Mouse (Mus musculus): Measurements from ENCODE around the gene Plppr3.

Plppr3 gene

GRCm38 (mm10) chr10:79853860-79854795, 20.3 kb downstream of the Plppr3 start, which contains the start of gene Ptbp1:
Gene Ptbp1, plus strand, starts transcription at chr10:79854427.
- in situ Hi-C loops (cut with MboI; ENCODE audit: low sequenced_read_pairs) = no loop called here

- in situ Hi-C loops (cut with MboI; ENCODE audit: low sequenced_read_pairs) = no loop called here
These were observed 21.0 kb downstream of the Plppr3 start for GRCm38 (mm10) chr10:79853392-79853791.

GRCm38 (mm10) chr10:79852827-79853226, 21.6 kb downstream of the Plppr3 start:
- in situ Hi-C loops (cut with MboI; ENCODE audit: low sequenced_read_pairs) = no loop called here

GRCm38 (mm10) chr10:79852107-79852789, 22.2 kb downstream of the Plppr3 start:
- in situ Hi-C loops (cut with MboI; ENCODE audit: low sequenced_read_pairs) = no loop called here

- in situ Hi-C loops (cut with MboI; ENCODE audit: low sequenced_read_pairs) = no loop called here
These were observed 22.8 kb downstream of the Plppr3 start for GRCm38 (mm10) chr10:79851653-79852052.

GRCm38 (mm10) chr10:79849941-79850628, 24.3 kb downstream of the Plppr3 start:
- in situ Hi-C loops (cut with MboI; ENCODE audit: low sequenced_read_pairs) = no loop called here

GRCm38 (mm10) chr10:79846553-79846952, 27.9 kb downstream of the Plppr3 start:
- in situ Hi-C loops (cut with MboI; ENCODE audit: low sequenced_read_pairs) = no loop called here

GRCm38 (mm10) chr10:79843476-79843875, 31.0 kb downstream of the Plppr3 start:
- in situ Hi-C loops (cut with MboI; ENCODE audit: low sequenced_read_pairs) = no loop called here

- in situ Hi-C loops (cut with MboI; ENCODE audit: low sequenced_read_pairs) = no loop called here
These were observed 32.1 kb downstream of the Plppr3 start for GRCm38 (mm10) chr10:79842322-79842721.

- in situ Hi-C loops (cut with MboI; ENCODE audit: low sequenced_read_pairs) = no loop called here
These were observed 33.5 kb downstream of the Plppr3 start for GRCm38 (mm10) chr10:79840644-79841551.

GRCm38 (mm10) chr10:79840091-79840490, 34.3 kb downstream of the Plppr3 start:
- in situ Hi-C loops (cut with MboI; ENCODE audit: low sequenced_read_pairs) = no loop called here

- in situ Hi-C loops (cut with MboI; ENCODE audit: low sequenced_read_pairs) = no loop called here
These were observed 36.3 kb downstream of the Plppr3 start for GRCm38 (mm10) chr10:79838151-79838550.

- in situ Hi-C loops (cut with MboI; ENCODE audit: low sequenced_read_pairs) = no loop called here
These were observed 37.5 kb downstream of the Plppr3 start for GRCm38 (mm10) chr10:79836918-79837317.

GRCm38 (mm10) chr10:79834769-79835398, 39.5 kb downstream of the Plppr3 start:
- in situ Hi-C loops (cut with MboI; ENCODE audit: low sequenced_read_pairs) = no loop called here

GRCm38 (mm10) chr10:79832786-79833181, 41.6 kb downstream of the Plppr3 start:
- in situ Hi-C loops (cut with MboI; ENCODE audit: low sequenced_read_pairs) = no loop called here

- in situ Hi-C loops (cut with MboI; ENCODE audit: low sequenced_read_pairs) = no loop called here
These were observed 42.2 kb downstream of the Plppr3 start for GRCm38 (mm10) chr10:79832026-79832785.

- in situ Hi-C loops (cut with MboI; ENCODE audit: low sequenced_read_pairs) = no loop called here
These were observed 42.9 kb downstream of the Plppr3 start for GRCm38 (mm10) chr10:79831583-79831982.

- in situ Hi-C loops (cut with MboI; ENCODE audit: low sequenced_read_pairs) = no loop called here
These were observed 50.0 kb downstream of the Plppr3 start for GRCm38 (mm10) chr10:79824413-79824812.

GRCm38 (mm10) chr10:79823011-79823410, 51.4 kb downstream of the Plppr3 start:
- in situ Hi-C loops (cut with MboI; ENCODE audit: low sequenced_read_pairs) = no loop called here

All from CH12F3 (cell line).